Mouse (Mus musculus) midbrain, embryonic 16.5 days (tissue): ENCODE results near the gene Eea1. TPM values are rescaled to one million over a fixed set of nuclear protein-coding genes. Genes with fewer than 3 reads are reported as not detected.

Source experiments
- ATAC-seq: fragments of 200-750 bp; cut with Nextera tagmentation; 2 replicates; pipeline ENCODE4 v1.8.0; 2017; ENCODE audit warnings: moderate TSS enrichment
- H3K27ac ChIP-seq: fragments of 300-500 bp; sonication (generic); 2 replicates; pipeline ENCODE4 v1.5.1; 2014; ENCODE audit warnings: mild to moderate bottlenecking, low read length, mixed read lengths
- H3K27me3 ChIP-seq: fragments of 300-500 bp; sonication (generic); 2 replicates; pipeline ENCODE4 v1.6.1; 2014; ENCODE audit warnings: low read depth, low read length, mixed read lengths; ENCODE audit not compliant: control insufficient read depth, insufficient read depth
- H3K36me3 ChIP-seq: fragments of 300-500 bp; sonication (generic); 2 replicates; pipeline ENCODE4 v1.6.1; 2014; ENCODE audit warnings: mild to moderate bottlenecking, low read length, moderate library complexity, mixed read lengths; ENCODE audit not compliant: control insufficient read depth, insufficient read depth
- H3K4me1 ChIP-seq: fragments of 300-500 bp; sonication (generic); 2 replicates; pipeline ENCODE4 v1.6.1; 2014; ENCODE audit warnings: mild to moderate bottlenecking, low read length, mixed read lengths; ENCODE audit not compliant: control insufficient read depth, insufficient read depth
- H3K4me2 ChIP-seq: fragments of 300-500 bp; sonication (generic); 2 replicates; pipeline ENCODE4 v1.6.1; 2014; ENCODE audit warnings: mild to moderate bottlenecking, low read length, mixed read lengths
- H3K4me3 ChIP-seq: fragments of 300-500 bp; sonication (generic); 2 replicates; pipeline ENCODE4 v1.5.1; 2014; ENCODE audit warnings: low read depth, mild to moderate bottlenecking, low read length, moderate library complexity, mixed read lengths
- H3K9ac ChIP-seq: fragments of 300-500 bp; sonication (generic); 2 replicates; pipeline ENCODE4 v1.6.1; 2014; ENCODE audit warnings: low read depth, low read length, mixed read lengths
- H3K9me3 ChIP-seq: fragments of 300-500 bp; sonication (generic); replicated peaks from 2 replicates; pipeline ENCODE4 v1.6.1; 2014; ENCODE audit warnings: mild to moderate bottlenecking, low read length, mixed read lengths; ENCODE audit not compliant: control insufficient read depth, poor library complexity, severe bottlenecking
- WGBS: fragments of 180-500 bp; shearing (Covaris S2); extraction: QIAGEN DNeasy Blood & Tissue Kit; methylation state at CpG from one replicate; pipeline ENCODE4 v1.1.7; 2014; 5-methylcytosine and 5-hydroxymethylcytosine counted together
- polyA plus RNA-seq: library from polyadenylated mRNA; unstranded; fragments of >200 nt; fragmentation: Nextera tagmentation; extraction: Ambion mirVana; gene quantifications from 2 replicates; pipeline ENCODE4 v1.2.1, GENCODE M21; 2015

The Eea1 gene
- polyA plus RNA-seq, 1 experiment from 2014 or later = 21.0 TPM

GRCm38 (mm10) chr10:96033356-96033984 lies 93.0 kb downstream of the Eea1 start:
- Histone ChIP-seq H3K4me3 (no peak overlapping the region), H3K4me2 (no peak overlapping the region), H3K4me1 (no peaks in the 10 kb centered on the region), H3K27me3 (no peaks in the 10 kb centered on the region), H3K9me3 (no peaks in the 10 kb centered on the region), H3K36me3 (no peaks in the 10 kb centered on the region), H3K27ac (no peak overlapping the region), H3K9ac (no peak overlapping the region)
- ATAC-seq = peak; percentile 89
- 40% methylated on average over 10 of the region's 10 CpGs for WGBS

DNA sequence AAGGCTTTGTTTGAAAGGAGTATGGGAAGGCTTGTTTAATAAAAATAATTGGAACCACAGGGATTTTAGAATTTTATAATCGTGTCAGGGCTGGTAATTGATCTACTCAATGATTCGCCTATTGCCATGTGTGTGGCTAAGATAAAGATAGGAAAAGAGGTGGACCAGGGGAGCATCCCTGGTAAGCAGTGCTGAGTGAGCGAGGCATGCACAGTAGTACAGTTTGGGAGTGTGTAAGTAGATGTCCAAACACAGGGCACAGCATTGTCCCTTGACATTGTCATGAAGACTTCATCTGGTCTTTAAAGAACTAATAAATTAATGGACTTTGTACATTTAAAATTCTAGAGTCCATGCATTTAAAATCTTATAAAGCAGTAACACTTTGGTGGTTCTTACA lies 93.7 kb downstream of the Eea1 start:
- Histone ChIP-seq H3K9me3 (no peaks in the 10 kb centered on the region), H3K4me1 (no peaks in the 10 kb centered on the region), H3K4me2 (no peak overlapping the region), H3K36me3 (peaks cover 2% of the 10 kb centered on the region; the same call in 1 of the 2 replicates), H3K4me3 (no peak overlapping the region), H3K27me3 (no peaks in the 10 kb centered on the region), H3K9ac (no peak overlapping the region), H3K27ac (no peak overlapping the region)
- no peak for ATAC-seq
- 75% methylated on average over 3 of the region's 3 CpGs for WGBS

DNA sequence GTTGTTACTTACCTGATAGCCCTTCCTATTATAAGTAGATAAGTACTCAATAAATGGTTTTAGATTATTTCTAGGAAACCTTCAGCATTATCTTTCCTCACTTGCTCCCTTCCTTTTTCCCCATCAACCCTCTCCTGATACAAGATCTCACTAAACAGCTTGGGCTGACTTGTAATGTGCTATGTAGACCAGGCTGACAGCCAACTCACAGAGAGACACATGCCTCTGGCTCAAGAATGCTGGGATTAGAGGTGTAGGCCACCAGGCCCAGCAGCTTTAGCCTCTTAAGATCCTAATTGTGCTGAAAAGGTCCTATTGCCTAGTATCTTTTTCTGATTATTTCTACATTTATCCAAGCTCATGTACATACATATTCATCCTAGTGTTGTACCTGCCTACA lies 95.5 kb downstream of the Eea1 start:
- ATAC-seq = no peak

GRCm38 (mm10) chr10:96044216-96044615 lies 103.8 kb downstream of the Eea1 start:
- H3K9me3 ChIP-seq = no peaks in the 10 kb centered on the region
- WGBS = 91% methylated on average over 2 of the region's 2 CpGs
- H3K27ac ChIP-seq = no peak overlapping the region
- H3K4me3 ChIP-seq = no peak overlapping the region
- H3K36me3 ChIP-seq = peaks cover 3% of the 10 kb centered on the region
- ATAC-seq = no peak
- H3K9ac ChIP-seq = no peak overlapping the region
- no peak overlapping the region for H3K4me2 ChIP-seq
- no peaks in the 10 kb centered on the region for H3K4me1 ChIP-seq
- H3K27me3 ChIP-seq = no peaks in the 10 kb centered on the region

More for the DNA sequence above, 95.5 kb downstream of the Eea1 start:
- Histone ChIP-seq H3K36me3 (peaks cover 2% of the 10 kb centered on the region; the same call in 1 of the 2 replicates), H3K9me3 (no peaks in the 10 kb centered on the region), H3K4me2 (no peak overlapping the region), H3K9ac (no peak overlapping the region), H3K4me1 (no peaks in the 10 kb centered on the region), H3K4me3 (no peak overlapping the region), H3K27me3 (no peaks in the 10 kb centered on the region), H3K27ac (no peak overlapping the region)

DNA sequence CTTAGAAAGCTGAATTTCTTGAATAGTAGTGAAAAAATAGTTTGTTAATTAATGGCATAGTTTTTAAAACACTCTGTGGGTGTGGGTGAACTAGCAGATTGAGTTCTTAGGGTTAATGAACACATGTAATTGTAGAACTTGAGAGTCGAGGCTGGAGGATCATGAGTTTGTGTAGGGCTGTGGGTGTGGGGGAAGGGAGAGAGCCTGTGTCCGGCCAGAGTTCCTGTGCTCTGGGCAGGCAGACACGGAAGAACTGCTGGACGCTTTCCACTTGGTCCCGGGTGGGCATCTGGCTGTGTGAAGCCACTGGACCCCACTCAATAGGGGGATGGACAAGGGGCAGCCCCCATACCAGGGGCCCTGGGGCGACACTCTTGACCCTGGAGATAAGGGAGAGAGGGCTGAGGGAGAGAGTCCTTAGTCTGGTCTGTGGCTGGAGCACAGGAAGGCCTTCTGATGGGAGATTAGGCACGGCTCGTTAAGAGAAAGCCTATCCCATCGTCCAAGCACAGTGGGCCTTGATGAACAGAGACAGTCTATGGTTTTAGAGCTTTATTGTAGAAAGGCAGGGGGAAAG lies 107.6 kb downstream of the Eea1 start:
- no peak overlapping the region for H3K4me3 ChIP-seq
- peaks cover 2% of the 10 kb centered on the region; the same call in 1 of the 2 replicates for H3K36me3 ChIP-seq
- no peaks in the 10 kb centered on the region for H3K4me1 ChIP-seq
- no peaks in the 10 kb centered on the region for H3K27me3 ChIP-seq
- H3K9ac ChIP-seq = no peak overlapping the region
- H3K4me2 ChIP-seq = no peak overlapping the region
- WGBS = 29% methylated on average over 9 of the region's 9 CpGs
- no peak overlapping the region for H3K27ac ChIP-seq
- H3K9me3 ChIP-seq = no peaks in the 10 kb centered on the region
- no peak for ATAC-seq

DNA sequence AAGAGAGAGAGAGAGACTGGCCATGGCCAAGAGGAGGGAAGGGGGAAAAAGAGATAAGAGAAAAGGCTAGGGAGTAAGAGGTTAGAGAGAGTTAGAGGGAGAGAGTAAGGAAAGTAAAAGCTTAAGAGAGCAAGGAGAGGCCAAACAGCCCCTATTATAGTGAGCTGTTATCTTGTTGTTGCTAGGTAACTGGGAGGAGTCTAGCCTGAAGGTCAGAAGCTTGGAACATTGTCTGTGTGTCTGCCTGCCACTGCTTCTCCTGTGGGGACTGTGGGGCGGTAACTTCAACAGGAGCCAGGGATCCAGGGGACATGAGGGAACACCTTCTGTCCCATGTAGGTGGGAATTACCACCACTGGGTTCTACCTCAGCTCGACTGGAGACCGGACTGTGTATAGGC lies 108.1 kb downstream of the Eea1 start:
- Histone ChIP-seq H3K27ac (no peak overlapping the region), H3K9me3 (no peaks in the 10 kb centered on the region), H3K27me3 (no peaks in the 10 kb centered on the region), H3K4me1 (no peaks in the 10 kb centered on the region), H3K36me3 (no peaks in the 10 kb centered on the region), H3K4me3 (no peak overlapping the region), H3K4me2 (no peak overlapping the region), H3K9ac (no peak overlapping the region)
- WGBS = 83% methylated on average over 3 of the region's 3 CpGs
- no peak for ATAC-seq

- WGBS = 55% methylated on average over 3 of the region's 3 CpGs
- H3K27me3 ChIP-seq = no peaks in the 10 kb centered on the region
- H3K36me3 ChIP-seq = no peaks in the 10 kb centered on the region
- H3K9ac ChIP-seq = no peak overlapping the region
- no peaks in the 10 kb centered on the region for H3K4me1 ChIP-seq
- H3K27ac ChIP-seq = no peak overlapping the region
- H3K4me3 ChIP-seq = no peak overlapping the region
- H3K9me3 ChIP-seq = no peaks in the 10 kb centered on the region
- no peak overlapping the region for H3K4me2 ChIP-seq
- no peak for ATAC-seq
Observed at GRCm38 (mm10) chr10:96067347-96067746, 126.9 kb downstream of the Eea1 start.

- Histone ChIP-seq H3K36me3 (no peaks in the 10 kb centered on the region), H3K4me2 (no peak overlapping the region), H3K27ac (no peak overlapping the region), H3K4me1 (no peaks in the 10 kb centered on the region), H3K9me3 (no peaks in the 10 kb centered on the region), H3K27me3 (no peaks in the 10 kb centered on the region), H3K9ac (no peak overlapping the region), H3K4me3 (no peak overlapping the region)
- no peak for ATAC-seq
- 87% methylated on average over 7 of the region's 7 CpGs for WGBS
Observed at GRCm38 (mm10) chr10:96074386-96074785, 133.9 kb downstream of the Eea1 start.

DNA sequence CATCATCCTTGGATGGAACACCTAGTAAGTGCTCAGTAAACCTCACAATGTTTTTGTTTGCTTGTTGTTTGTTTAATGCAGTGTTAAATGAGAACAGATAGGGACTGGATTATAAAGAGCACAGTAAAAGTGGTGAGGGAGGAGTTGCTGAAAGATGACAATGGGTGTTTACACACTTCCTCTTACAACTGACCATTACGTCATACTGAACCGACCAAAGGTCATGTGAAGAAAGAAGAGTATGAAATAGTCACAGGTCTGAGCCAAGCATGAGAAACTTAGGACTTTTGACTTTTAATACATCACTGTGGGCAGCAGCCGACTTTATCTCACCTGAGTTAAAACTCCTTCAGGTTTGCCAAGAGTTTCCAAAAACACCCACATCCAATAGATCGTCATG lies 135.0 kb downstream of the Eea1 start:
- WGBS = 81% methylated on average over 4 of the region's 4 CpGs
- no peak for ATAC-seq

More for the DNA sequence above, 135.0 kb downstream of the Eea1 start:
- Histone ChIP-seq H3K9me3 (no peaks in the 10 kb centered on the region), H3K4me1 (no peaks in the 10 kb centered on the region), H3K9ac (no peak overlapping the region), H3K27ac (no peak overlapping the region), H3K27me3 (no peaks in the 10 kb centered on the region), H3K4me3 (no peak overlapping the region), H3K36me3 (no peaks in the 10 kb centered on the region), H3K4me2 (no peak overlapping the region)
